Mouse (Mus musculus): ENCODE data around the gene Dohh.
A peak's percentile ranks its signal among the peaks of the same experiment; 100 is the strongest.

Dohh gene

DNA sequence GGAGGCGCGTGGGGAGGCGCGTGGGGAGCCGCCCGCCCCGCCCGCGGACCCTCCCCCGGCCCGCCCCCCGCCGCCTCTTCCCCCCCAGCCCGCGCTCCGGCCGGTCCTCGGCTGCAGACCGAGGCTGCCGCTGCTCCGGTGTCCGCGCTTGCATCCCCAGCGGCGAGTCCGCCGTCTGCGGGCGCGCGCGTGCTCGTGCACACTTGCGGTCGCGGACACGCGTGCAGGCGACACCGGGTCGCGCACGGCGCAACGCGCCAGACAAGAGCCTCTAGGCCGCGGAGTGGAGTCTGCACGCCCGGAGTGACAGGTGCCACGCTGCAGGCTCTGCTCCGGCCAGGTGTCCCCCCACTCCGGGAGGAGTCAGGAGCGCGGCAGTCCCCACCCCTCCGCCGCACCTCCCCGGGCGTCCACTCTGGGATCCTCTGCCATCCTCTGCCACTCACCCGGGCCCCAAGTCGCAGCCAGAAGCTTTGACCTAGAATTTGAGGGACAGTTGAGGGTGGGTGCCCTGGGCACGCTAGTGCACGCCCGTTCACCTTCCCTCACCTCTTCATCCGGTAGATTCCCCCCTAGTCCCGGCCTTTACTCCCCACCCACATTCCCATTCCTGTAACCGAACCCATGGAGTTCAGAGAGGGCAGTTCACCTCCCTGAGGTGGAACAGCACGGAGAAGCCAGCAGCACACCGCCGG lies 46.8 kb downstream of the Dohh start:
- DNase-seq (ENCODE audit: low spot score) = peak; percentile 64

DNA sequence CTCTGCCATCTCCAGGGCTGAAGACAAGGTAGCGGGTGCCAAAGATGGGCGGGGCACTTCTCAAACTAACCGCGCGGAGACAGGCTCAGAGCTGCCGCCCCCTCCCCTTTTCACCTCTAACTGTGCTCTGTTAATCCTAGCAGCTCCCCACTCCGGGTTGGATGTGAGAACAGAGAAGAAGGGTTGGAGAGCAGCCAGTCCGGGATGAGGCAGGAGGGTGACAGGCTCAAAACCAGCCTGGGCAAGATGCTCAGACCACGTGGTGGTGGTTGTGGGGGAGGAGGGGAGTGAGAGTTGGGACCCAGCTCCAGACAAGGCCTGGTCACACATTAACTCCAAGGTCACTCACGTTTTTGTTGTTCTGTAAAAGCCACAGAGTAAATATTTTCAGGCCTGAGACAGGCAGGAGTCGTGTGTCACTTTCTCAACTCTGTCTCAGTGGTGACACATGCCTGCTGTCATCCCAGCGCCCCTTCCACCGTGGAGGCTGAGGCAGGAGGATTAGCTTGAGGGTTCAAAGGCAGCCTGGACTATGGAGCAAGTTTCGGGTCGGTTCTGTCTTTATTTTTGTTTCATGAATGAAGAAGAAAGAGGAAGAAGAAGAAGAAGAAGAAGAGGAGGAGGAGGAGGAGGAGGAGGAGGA lies 47.4 kb downstream of the Dohh start:
- peak; percentile 77 for DNase-seq (ENCODE audit: low spot score)

DNA sequence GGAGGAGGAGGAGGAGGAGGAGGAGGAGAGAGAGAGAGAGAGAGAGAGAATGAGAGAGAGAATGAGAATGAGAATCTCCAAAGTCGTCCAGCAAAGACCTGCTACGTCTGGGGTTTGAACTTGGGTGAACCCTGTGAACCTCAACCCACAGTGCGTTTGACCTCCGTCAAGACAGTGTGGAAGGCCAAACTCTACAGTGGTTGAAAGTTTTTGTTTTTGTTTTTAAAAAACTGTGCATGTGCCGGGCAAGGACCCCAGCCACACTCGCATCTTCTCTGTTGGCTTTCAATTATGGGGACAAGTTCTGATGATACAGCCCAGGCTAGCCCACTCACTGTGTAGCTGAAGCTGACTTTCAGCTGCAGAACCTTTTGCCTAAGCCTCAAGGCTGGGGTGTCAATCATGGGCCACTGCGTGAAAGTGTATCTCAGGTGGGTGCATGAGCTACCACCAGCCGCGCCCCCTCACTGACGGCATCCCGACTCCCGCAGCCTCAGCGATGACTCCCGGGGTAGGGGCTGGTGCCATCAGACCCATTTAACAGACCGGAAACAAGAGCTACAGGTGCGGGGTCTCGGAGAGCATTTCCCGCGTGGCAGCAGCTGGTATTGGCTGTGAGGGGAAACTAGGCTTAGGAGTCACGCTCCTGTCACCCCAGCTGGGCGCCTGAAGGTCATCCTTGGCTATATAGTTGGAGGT lies 48.1 kb downstream of the Dohh start:
- DNase-seq (ENCODE audit: low spot score) = peak; percentile 10

DNA sequence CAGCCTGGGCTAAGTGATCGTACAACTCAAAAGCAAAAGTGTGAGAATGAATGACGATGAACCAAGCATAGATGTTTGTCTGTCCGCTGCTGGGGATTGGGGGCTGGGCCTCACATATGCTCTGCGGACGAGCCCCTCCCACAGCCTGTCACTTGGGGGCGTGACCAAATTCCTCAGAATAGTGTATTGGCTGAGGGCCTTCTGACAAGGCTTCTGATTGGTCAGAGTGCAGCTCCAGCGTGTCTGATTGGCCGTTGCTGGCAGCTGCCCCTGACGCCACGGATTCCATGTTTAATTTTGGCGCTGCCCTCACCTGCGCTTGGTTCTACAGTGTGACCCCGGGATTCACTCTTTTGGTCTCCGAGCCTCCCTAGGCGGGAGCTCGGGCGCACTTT lies 48.6 kb downstream of the Dohh start:
- peak; percentile 97 for DNase-seq (ENCODE audit: low spot score)

DNA sequence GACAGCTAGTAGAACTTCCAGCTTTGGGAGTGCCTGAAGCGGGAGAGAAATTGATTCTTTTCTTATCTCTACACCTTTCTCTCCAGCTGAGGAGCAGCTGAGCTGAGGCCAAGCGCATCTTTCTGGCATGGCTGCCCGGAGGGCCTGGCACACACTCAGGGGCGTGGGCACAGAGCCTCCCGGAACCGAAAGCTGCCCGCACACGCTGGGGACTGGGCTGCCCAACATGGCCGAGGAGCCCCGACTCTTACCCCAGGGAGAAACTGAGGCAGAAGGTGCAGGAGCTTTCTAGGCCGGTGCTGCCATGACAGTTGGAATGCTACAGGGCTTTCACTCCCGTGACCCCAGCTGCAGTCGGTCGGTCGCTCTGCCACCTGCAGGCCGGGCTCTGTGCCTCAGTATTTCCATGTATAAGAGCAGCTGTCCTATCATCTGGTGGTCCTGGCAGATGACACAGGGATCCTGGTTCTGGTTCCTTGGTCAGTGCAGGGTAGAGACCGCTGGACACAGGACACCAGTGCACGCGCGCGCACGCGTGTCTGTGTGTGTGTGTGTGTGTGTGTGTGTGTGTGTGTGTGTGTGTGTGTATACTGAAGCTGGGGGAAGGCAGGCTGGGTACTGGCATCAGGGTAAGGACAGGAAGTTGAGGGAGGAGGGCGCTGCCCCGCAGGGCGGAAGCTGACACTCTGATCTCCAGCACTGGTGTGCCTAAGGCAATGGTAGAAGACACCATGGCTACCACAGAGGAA lies 49.5 kb downstream of the Dohh start:
- DNase-seq (ENCODE audit: low spot score) = peak; percentile 80

DNA sequence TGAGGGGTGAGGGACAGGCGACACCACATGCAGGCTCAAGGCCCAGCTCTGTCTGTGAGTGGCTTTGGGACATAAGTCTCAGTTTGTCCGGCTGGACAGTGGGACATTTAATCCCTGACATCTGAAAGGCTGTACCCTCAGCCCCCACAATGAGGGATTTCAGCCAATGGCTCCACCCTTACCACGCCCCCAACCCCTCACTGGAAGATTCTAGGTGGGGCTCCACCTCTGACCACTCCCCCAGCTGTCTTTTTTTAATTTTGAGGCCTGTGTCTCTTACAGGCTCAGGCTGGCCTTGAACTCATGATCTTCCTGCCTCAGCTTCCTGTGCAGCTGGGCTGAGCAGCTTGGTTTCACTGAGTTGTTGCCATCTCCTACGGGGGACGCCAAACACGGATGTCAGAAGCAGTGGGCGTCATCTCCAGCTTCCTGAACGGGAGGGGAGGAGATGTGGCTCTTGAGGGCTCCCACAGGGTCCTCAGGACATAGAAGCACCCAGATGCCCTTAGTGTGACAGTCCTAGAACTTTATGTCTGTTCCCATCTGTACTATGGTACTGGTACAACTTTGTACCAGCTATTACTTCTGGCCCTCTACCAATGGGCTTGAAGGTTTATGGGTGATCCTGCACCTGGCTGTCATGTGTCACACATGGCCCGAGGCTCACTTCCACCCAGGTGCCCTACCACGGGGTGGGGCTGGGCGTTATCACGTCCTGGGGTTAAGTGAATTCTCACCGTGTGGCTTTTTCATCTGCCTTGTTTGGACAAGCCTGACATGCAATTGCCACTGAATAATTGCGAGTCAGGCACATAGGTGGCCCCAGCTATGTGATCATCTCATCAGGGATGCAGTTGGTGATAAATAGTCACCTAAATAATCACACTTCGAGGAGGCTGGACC lies 50.4 kb downstream of the Dohh start:
- DNase-seq (ENCODE audit: low spot score) = peak; percentile 56

DNA sequence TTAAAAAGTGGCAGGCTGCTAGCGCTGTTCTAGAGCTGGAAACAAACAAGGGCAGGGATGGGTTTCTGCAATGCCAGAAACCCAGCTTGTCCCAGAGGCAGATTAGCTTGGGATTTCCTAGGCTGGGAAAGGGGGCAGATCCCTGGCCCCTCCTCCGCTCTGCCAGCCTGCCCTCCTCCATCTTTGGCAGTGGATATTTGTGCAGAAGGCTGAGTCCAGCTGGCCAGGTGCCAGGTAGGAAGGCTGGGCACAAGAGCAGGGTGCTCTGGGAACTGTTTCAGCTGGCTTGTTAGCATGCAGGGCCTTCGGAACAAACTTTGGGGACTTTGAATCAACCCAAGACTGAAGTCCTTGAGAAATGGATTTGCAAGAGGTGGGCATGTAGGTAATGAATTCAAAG lies 51.2 kb downstream of the Dohh start:
- DNase-seq (ENCODE audit: low spot score) = peak; percentile 89

Data from MN1 (cell line).